ENCODE assay signal across 9 mouse cellular contexts in genomic region chr5:86172088-86172448, GRCm38 (mm10). TPM values are rescaled to one million over a fixed set of nuclear protein-coding genes. Genes with fewer than 3 reads are reported as not detected.
DNase-seq lines count a peak whose midpoint lies in the region; ATAC-seq and TF ChIP-seq lines count a peak whose summit lies in the region.
"Had no signal": no experiment of that assay in that cellular context is flagged by ENCODE, and none has a peak within 500 bp of the region (broad histone marks: within the 10 kb centered on the region; RNA-seq: fewer than 3 reads in every experiment).

No protein-coding gene starts in this region.

- H3K4me1 ChIP-seq in spleen, adult 2 months (ENCODE audit: control insufficient read depth, insufficient read depth, insufficient read length), result peaks cover 3% of the 10 kb centered on the region; the same call in 1 of the 2 replicates
- H3K4me1 ChIP-seq in limb, embryonic 10.5 days, result peaks cover 13% of the 10 kb centered on the region

- ATAC-seq in neutrophil, adult 5-6 weeks (ENCODE audit: extremely low read depth, insufficient number of reproducible peaks, low FRiP score, poor library complexity, severe bottlenecking), result peak; percentile 0; the same call in 1 of the 2 replicates

- H3K27ac ChIP-seq in spleen, adult 2 months (ENCODE audit: insufficient read depth, low read length), result peak overlapping the region; percentile 78
- peak overlapping the region; percentile 95 for H3K27ac ChIP-seq in limb, embryonic 10.5 days

- under 1% methylated on average over 15 of the region's 15 CpGs for WGBS in spleen, adult 2 months
- 2% methylated on average over 15 of the region's 15 CpGs for WGBS in limb, embryonic 10.5 days

- H3K36me3 ChIP-seq in spleen, adult 2 months (ENCODE audit: control insufficient read depth, insufficient read depth, low read length), result peaks cover 2% of the 10 kb centered on the region; the same call in 1 of the 2 replicates
- peaks cover 21% of the 10 kb centered on the region for H3K36me3 ChIP-seq in limb, embryonic 10.5 days

- TF ChIP-seq POLR2A in spleen, adult 2 months (IDR thresholded peaks at IDR 0.05; ENCODE audit: low read depth, low read length), result no peak

- TF ChIP-seq CTCF in spleen, adult 2 months (IDR thresholded peaks at IDR 0.05; ENCODE audit: extremely low read depth, insufficient read depth, insufficient read length, insufficient replicate concordance), result no peak

- no peaks in the 10 kb centered on the region for H3K27me3 ChIP-seq in spleen, adult 2 months (ENCODE audit: control insufficient read depth, insufficient read depth, low read length)
- H3K27me3 ChIP-seq in limb, embryonic 10.5 days (ENCODE audit: low read depth, poor library complexity, severe bottlenecking), result no peaks in the 10 kb centered on the region

- H3K9me3 ChIP-seq in limb, embryonic 10.5 days (replicated peaks), result no peaks in the 10 kb centered on the region

- H3K4me3 ChIP-seq in spleen, adult 2 months (ENCODE audit: extremely low read depth, insufficient read depth, insufficient read length), result peak overlapping the region; percentile 86
- peak overlapping the region; percentile 83 for H3K4me3 ChIP-seq in limb, embryonic 10.5 days

- peak; percentile 7 for DNase-seq in embryo, embryonic 11.5 days (ENCODE audit: low read depth, low spot score)
- no peak for DNase-seq in embryo, embryonic 9.5 days (ENCODE audit: extremely low spot score)
- DNase-seq in spleen, adult 2 months (ENCODE audit: low read depth in 1 of 2, low spot score in 2 of 2), result no peak
- DNase-seq in spleen, postnatal 10 days (ENCODE audit: low spot score in 2 of 2), result no peak
- no peak for DNase-seq in limb, embryonic 10.5 days (ENCODE audit: low spot score)
- DNase-seq in retina, postnatal 1 day, result no peak
- no peak for DNase-seq in adrenal gland, postnatal 25 days

RNA-seq across cellular contexts. Expression of gene Uba6, which starts 0.5 kb away (rescaled TPM):
- polyA plus RNA-seq in spleen, adult 2 months (2012; rRNA removed), result 0.85 and 0.86 TPM in 2 replicates
- 14.6 and 17.5 TPM in 2 replicates for polyA plus RNA-seq in limb, embryonic 10.5 days (2016; fragmentation: Nextera tagmentation; extraction: Ambion mirVana)
- total RNA-seq in neutrophil, adult 5-6 weeks (2017), result 21.9 and 23.3 TPM in 2 replicates
- 17.9 and 19.9 TPM in 2 replicates for total RNA-seq in adrenal gland, postnatal 25 days (2021)

RNA-seq across cellular contexts. Expression of gene Gnrhr, which starts 25.6 kb away (rescaled TPM):
- polyA plus RNA-seq in spleen, adult 2 months (2012; rRNA removed), result not detected in 2 replicates
- not detected in 2 replicates for polyA plus RNA-seq in limb, embryonic 10.5 days (2016; fragmentation: Nextera tagmentation; extraction: Ambion mirVana)
- total RNA-seq in neutrophil, adult 5-6 weeks (2017), result not detected in 2 replicates
- 0.12 TPM in 1 of 2 replicates, not detected in the other for total RNA-seq in adrenal gland, postnatal 25 days (2021)
- polyA plus RNA-seq: gonadal fat pad, adult 2 months had no signal
